Mouse (Mus musculus) adrenal gland, adult 2 months (tissue): ENCODE measurements around the gene Pacrg. TPM values are rescaled to one million over a fixed set of nuclear protein-coding genes. Genes with fewer than 3 reads are reported as not detected.

ENCODE experiments used
- DNase-seq: peaks from one replicate; pipeline ENCODE4 v3.0.0; 2021
- polyA plus RNA-seq: library from polyadenylated mRNA; depleted of rRNA; stranded (reverse); fragments of >200 nt; gene quantifications from 2 replicates; pipeline ENCODE4 v1.2.3, GENCODE M21; 2012
- total RNA-seq, 2 experiments: library from RNA; stranded (reverse); gene quantifications; 2 replicates each; pipeline ENCODE4 v1.2.3; 2021

Gene Pacrg
- total and polyA plus RNA-seq, 3 experiments = 0.82 to 2.7 (median 2.6) TPM

GRCm38 (mm10) chr17:10406311-10406710 is 433.8 kb downstream of the Pacrg start:
- DNase-seq = no peak

GRCm38 (mm10) chr17:10405906-10406305 is 434.2 kb downstream of the Pacrg start:
- no peak for DNase-seq

GRCm38 (mm10) chr17:10403186-10403585 is 436.9 kb downstream of the Pacrg start:
- no peak for DNase-seq

- no peak for DNase-seq
Observed at GRCm38 (mm10) chr17:10402064-10402640, 438.0 kb downstream of the Pacrg start.

GRCm38 (mm10) chr17:10401529-10401928 is 438.6 kb downstream of the Pacrg start:
- DNase-seq = no peak

- no peak for DNase-seq
Observed at GRCm38 (mm10) chr17:10399706-10400105, 440.4 kb downstream of the Pacrg start.

- DNase-seq = no peak
Observed at GRCm38 (mm10) chr17:10398871-10399270, 441.2 kb downstream of the Pacrg start.

- DNase-seq = no peak
Observed at GRCm38 (mm10) chr17:10397924-10398627, 442.0 kb downstream of the Pacrg start.

- no peak for DNase-seq
Observed at GRCm38 (mm10) chr17:10397336-10397735, 442.8 kb downstream of the Pacrg start.

- DNase-seq = no peak
Observed at GRCm38 (mm10) chr17:10396863-10397262, 443.2 kb downstream of the Pacrg start.

- no peak for DNase-seq
Observed at GRCm38 (mm10) chr17:10394855-10395254, 445.3 kb downstream of the Pacrg start.

GRCm38 (mm10) chr17:10393766-10394165 is 446.3 kb downstream of the Pacrg start:
- no peak for DNase-seq

GRCm38 (mm10) chr17:10392342-10393034 is 447.6 kb downstream of the Pacrg start:
- DNase-seq = no peak

GRCm38 (mm10) chr17:10390232-10391172 is 449.6 kb downstream of the Pacrg start:
- peak; percentile 80 for DNase-seq

GRCm38 (mm10) chr17:10389740-10390139 is 450.4 kb downstream of the Pacrg start:
- DNase-seq = no peak

- no peak for DNase-seq
Observed at GRCm38 (mm10) chr17:10386548-10386947, 453.6 kb downstream of the Pacrg start.

- DNase-seq = no peak
Observed at GRCm38 (mm10) chr17:10383406-10383805, 456.7 kb downstream of the Pacrg start.

GRCm38 (mm10) chr17:10378467-10379175 is 461.5 kb downstream of the Pacrg start:
- DNase-seq = no peak

GRCm38 (mm10) chr17:10377606-10378005 is 462.5 kb downstream of the Pacrg start:
- DNase-seq = no peak

- DNase-seq = no peak
Observed at GRCm38 (mm10) chr17:10374316-10374715, 465.8 kb downstream of the Pacrg start.

- no peak for DNase-seq
Observed at GRCm38 (mm10) chr17:10373727-10374126, 466.4 kb downstream of the Pacrg start.
